Mouse (Mus musculus) midbrain, embryonic 14.5 days (tissue): ENCODE data around the gene Colca2. TPM values are rescaled to one million over a fixed set of nuclear protein-coding genes. Genes with fewer than 3 reads are reported as not detected.

Experiments used
- ATAC-seq: fragments of 200-750 bp; cut with Nextera tagmentation; 2 replicates; pipeline ENCODE4 v1.8.0; 2017; ENCODE audit warnings: moderate number of reproducible peaks, moderate library complexity; ENCODE audit not compliant: low FRiP score, low TSS enrichment
- DNase-seq: peaks from one replicate; pipeline ENCODE4 v3.0.0-alpha.2; 2015
- H3K27ac ChIP-seq: fragments of 300-500 bp; sonication (generic); replicated peaks from 2 replicates; pipeline ENCODE4 v1.5.1; 2014; ENCODE audit warnings: mild to moderate bottlenecking, low read depth, low read length, moderate library complexity
- H3K27me3 ChIP-seq: fragments of 300-500 bp; sonication (generic); 2 replicates; pipeline ENCODE4 v1.6.1; 2014; ENCODE audit warnings: low read length, control low read depth, mixed read lengths; ENCODE audit not compliant: control insufficient read depth, insufficient read depth
- H3K36me3 ChIP-seq: fragments of 300-500 bp; sonication (generic); 2 replicates; pipeline ENCODE4 v1.6.1; 2014; ENCODE audit warnings: low read length, control low read depth; ENCODE audit not compliant: control insufficient read depth, insufficient read depth
- H3K4me1 ChIP-seq: fragments of 300-500 bp; sonication (generic); 2 replicates; pipeline ENCODE4 v1.6.1; 2014; ENCODE audit warnings: mild to moderate bottlenecking, antibody characterized with exemption, low read length, control low read depth; ENCODE audit not compliant: control insufficient read depth, insufficient read depth
- H3K4me2 ChIP-seq: fragments of 300-500 bp; sonication (generic); 2 replicates; pipeline ENCODE4 v1.6.1; 2014; ENCODE audit warnings: mild to moderate bottlenecking, low read length, moderate library complexity
- H3K4me3 ChIP-seq: fragments of 300-500 bp; sonication (generic); replicated peaks from 2 replicates; pipeline ENCODE4 v1.5.1; 2014; ENCODE audit warnings: low read depth, low read length
- H3K9ac ChIP-seq: fragments of 300-500 bp; sonication (generic); replicated peaks from 2 replicates; pipeline ENCODE4 v1.6.1; 2014; ENCODE audit warnings: mild to moderate bottlenecking, low read length, moderate library complexity
- H3K9me3 ChIP-seq: fragments of 300-500 bp; sonication (generic); 2 replicates; pipeline ENCODE4 v1.6.1; 2016; ENCODE audit warnings: low read length, control low read depth, mixed read lengths; ENCODE audit not compliant: control insufficient read depth
- WGBS: fragments of 180-500 bp; shearing (Covaris S2); extraction: QIAGEN DNeasy Blood & Tissue Kit; methylation state at CpG from one replicate; pipeline ENCODE4 v1.1.7; 2014; 5-methylcytosine and 5-hydroxymethylcytosine counted together
- polyA plus RNA-seq: library from polyadenylated mRNA; unstranded; fragments of >200 nt; fragmentation: Nextera tagmentation; extraction: Ambion mirVana; gene quantifications from 2 replicates; pipeline ENCODE4 v1.2.1, GENCODE M21; 2014

Colca2 gene
- polyA plus RNA-seq, 1 experiment from 2014 or later = 0.89 TPM

GRCm38 (mm10) chr9:51277834-51278498 lies 403 bp downstream of the Colca2 start:
- Histone ChIP-seq H3K4me2 (peak overlapping the region; percentile 67), H3K36me3 (no peaks in the 10 kb centered on the region), H3K4me3 (peak overlapping the region; percentile 39), H3K9me3 (no peaks in the 10 kb centered on the region), H3K9ac (peak overlapping the region; percentile 37; the same call in 1 of the 2 replicates), H3K27me3 (peaks cover 10% of the 10 kb centered on the region), H3K4me1 (peaks cover 7% of the 10 kb centered on the region), H3K27ac (no peak overlapping the region)
- 24% methylated on average over 13 of the region's 13 CpGs for WGBS
- DNase-seq (no peak), ATAC-seq (peak; percentile 34)

- peaks cover 7% of the 10 kb centered on the region for H3K4me1 ChIP-seq
- 32% methylated on average over 4 of the region's 4 CpGs for WGBS
- ATAC-seq = no peak
These were observed 3.7 kb downstream of the Colca2 start for GRCm38 (mm10) chr9:51274678-51275077.

DNA sequence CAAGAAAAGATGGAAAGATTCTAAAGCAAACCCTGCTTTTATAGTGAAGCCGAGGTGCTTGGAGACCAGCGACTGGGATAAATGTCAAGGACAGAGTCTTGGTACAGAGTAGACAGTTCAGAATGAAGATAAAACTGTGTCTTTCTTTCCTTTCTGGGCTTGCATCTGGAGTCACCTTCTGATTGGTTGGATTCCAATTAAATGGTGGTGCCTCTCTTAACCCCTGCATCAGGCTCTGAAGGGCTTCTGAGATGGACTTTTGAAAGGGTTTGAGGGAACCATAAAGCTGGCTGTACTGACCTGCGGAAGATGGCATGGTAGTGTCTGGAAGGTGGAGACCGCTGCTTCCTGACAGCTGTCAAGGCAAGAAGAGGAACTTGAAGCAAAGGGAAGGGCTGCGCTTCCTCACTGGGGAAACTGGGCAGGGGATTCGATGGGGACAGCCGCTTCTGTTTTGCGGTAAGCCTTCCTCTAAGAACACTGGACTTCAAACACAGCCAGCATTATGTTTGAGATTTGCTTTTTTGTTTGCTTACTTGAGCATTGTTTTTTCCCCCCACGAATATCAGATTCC lies 4.7 kb downstream of the Colca2 start:
- H3K9ac ChIP-seq = no peak overlapping the region
- no peaks in the 10 kb centered on the region for H3K9me3 ChIP-seq
- no peak for DNase-seq
- peaks cover 3% of the 10 kb centered on the region; the same call in 1 of the 2 replicates for H3K27me3 ChIP-seq
- no peak for ATAC-seq
- H3K4me3 ChIP-seq = no peak overlapping the region
- 69% methylated on average over 9 of the region's 9 CpGs for WGBS
- H3K36me3 ChIP-seq = no peaks in the 10 kb centered on the region
- peaks cover 5% of the 10 kb centered on the region for H3K4me1 ChIP-seq
- no peak overlapping the region for H3K4me2 ChIP-seq
- H3K27ac ChIP-seq = no peak overlapping the region

More at GRCm38 (mm10) chr9:51274678-51275077, 3.7 kb downstream of the Colca2 start:
- Histone ChIP-seq H3K36me3 (no peaks in the 10 kb centered on the region), H3K4me3 (no peak overlapping the region), H3K9ac (no peak overlapping the region), H3K4me2 (no peak overlapping the region), H3K27ac (no peak overlapping the region), H3K27me3 (peaks cover 10% of the 10 kb centered on the region), H3K9me3 (no peaks in the 10 kb centered on the region)
- DNase-seq = no peak

GRCm38 (mm10) chr9:51272102-51272501 lies 6.3 kb downstream of the Colca2 start:
- no peaks in the 10 kb centered on the region for H3K4me1 ChIP-seq
- no peaks in the 10 kb centered on the region for H3K27me3 ChIP-seq
- no peak overlapping the region for H3K4me3 ChIP-seq
- no peak overlapping the region for H3K9ac ChIP-seq
- H3K4me2 ChIP-seq = no peak overlapping the region
- H3K36me3 ChIP-seq = no peaks in the 10 kb centered on the region
- H3K9me3 ChIP-seq = no peaks in the 10 kb centered on the region
- 83% methylated on average over 5 of the region's 5 CpGs for WGBS
- DNase-seq (no peak), ATAC-seq (no peak)
- H3K27ac ChIP-seq = no peak overlapping the region

- H3K9ac ChIP-seq = no peak overlapping the region
- no peaks in the 10 kb centered on the region for H3K27me3 ChIP-seq
- ATAC-seq (no peak), DNase-seq (no peak)
- H3K4me3 ChIP-seq = no peak overlapping the region
- H3K9me3 ChIP-seq = no peaks in the 10 kb centered on the region
- H3K4me1 ChIP-seq = no peaks in the 10 kb centered on the region
- 36% methylated on average over 8 of the region's 8 CpGs for WGBS
- H3K36me3 ChIP-seq = no peaks in the 10 kb centered on the region
- no peak overlapping the region for H3K4me2 ChIP-seq
- no peak overlapping the region for H3K27ac ChIP-seq
These were observed 7.3 kb downstream of the Colca2 start for GRCm38 (mm10) chr9:51271073-51271472.

DNA sequence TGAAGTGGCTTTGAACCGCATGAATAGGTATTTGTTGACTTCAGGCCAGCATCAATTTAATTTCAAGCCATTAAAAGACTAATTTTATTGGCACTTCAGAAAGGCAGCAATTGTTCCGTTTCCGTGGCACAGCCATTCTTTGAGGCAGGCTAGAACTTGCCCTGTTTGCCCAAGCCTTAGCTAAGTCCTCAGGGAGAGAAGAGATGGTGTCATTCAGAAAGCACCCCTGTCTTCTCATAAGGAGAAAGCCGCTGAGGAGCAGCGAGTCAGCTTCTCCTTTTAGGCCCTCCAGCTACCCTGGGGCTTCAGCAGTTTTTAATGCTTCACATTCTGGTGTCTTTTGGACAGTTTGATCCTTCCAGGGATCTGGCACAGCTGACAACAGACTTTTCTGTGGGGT lies 9.5 kb downstream of the Colca2 start:
- ATAC-seq = no peak
- Histone ChIP-seq H3K9ac (no peak overlapping the region), H3K9me3 (no peaks in the 10 kb centered on the region), H3K4me1 (no peaks in the 10 kb centered on the region), H3K27ac (no peak overlapping the region), H3K27me3 (no peaks in the 10 kb centered on the region), H3K36me3 (no peaks in the 10 kb centered on the region), H3K4me3 (no peak overlapping the region), H3K4me2 (no peak overlapping the region)
- no peak for DNase-seq
- 88% methylated on average over 5 of the region's 5 CpGs for whole genome bisulfite sequencing

- 92% methylated on average over 5 of the region's 5 CpGs for WGBS
- Histone ChIP-seq H3K9ac (no peak overlapping the region), H3K4me2 (no peak overlapping the region), H3K9me3 (no peaks in the 10 kb centered on the region), H3K4me3 (no peak overlapping the region), H3K27ac (no peak overlapping the region), H3K27me3 (no peaks in the 10 kb centered on the region), H3K36me3 (no peaks in the 10 kb centered on the region), H3K4me1 (no peaks in the 10 kb centered on the region)
- no peak for DNase-seq
- ATAC-seq = no peak
These were observed 19.9 kb downstream of the Colca2 start for GRCm38 (mm10) chr9:51258426-51258825.

GRCm38 (mm10) chr9:51256780-51257502 lies 21.4 kb downstream of the Colca2 start:
- Histone ChIP-seq H3K36me3 (no peaks in the 10 kb centered on the region), H3K27ac (no peak overlapping the region), H3K9ac (no peak overlapping the region), H3K4me3 (no peak overlapping the region), H3K27me3 (no peaks in the 10 kb centered on the region), H3K4me1 (no peaks in the 10 kb centered on the region), H3K4me2 (no peak overlapping the region), H3K9me3 (no peaks in the 10 kb centered on the region)
- no peak for ATAC-seq
- 62% methylated on average over 4 of the region's 4 CpGs for WGBS
- peak; percentile 25 for DNase-seq
